Mouse (Mus musculus) granulocyte monocyte progenitor cell, adult 5-6 weeks (primary cell): ENCODE data around the gene Dag1. TPM values are rescaled to one million over a fixed set of nuclear protein-coding genes. Genes with fewer than 3 reads are reported as not detected.
"Not testable (repeated sequence)": the region's sequence is repeated elsewhere in the genome, so short reads cannot be mapped to it uniquely, and the experiment has no call there.

Experiments used
- ATAC-seq: replicated peaks from 2 replicates; pipeline ENCODE4 v1.8.0; 2016; ENCODE audit warnings: mild to moderate bottlenecking, moderate TSS enrichment, inconsistent platforms; ENCODE audit not compliant: poor library complexity, severe bottlenecking
- total RNA-seq, 2 experiments: library from RNA; stranded (forward) in 1 of 2; stranded (reverse) in 1 of 2; fragments of 200-712, 200-1000 nt in 1 of 2; fragments of >200 nt in 1 of 2; fragmentation: Nextera tagmentation in 1 of 2; gene quantifications; 2 replicates each; pipeline ENCODE4 v1.2.3; 2014 to 2017

Gene Dag1
- total RNA-seq, 2 experiments from 2014 or later: 4.6 to 12.5 TPM

DNA sequence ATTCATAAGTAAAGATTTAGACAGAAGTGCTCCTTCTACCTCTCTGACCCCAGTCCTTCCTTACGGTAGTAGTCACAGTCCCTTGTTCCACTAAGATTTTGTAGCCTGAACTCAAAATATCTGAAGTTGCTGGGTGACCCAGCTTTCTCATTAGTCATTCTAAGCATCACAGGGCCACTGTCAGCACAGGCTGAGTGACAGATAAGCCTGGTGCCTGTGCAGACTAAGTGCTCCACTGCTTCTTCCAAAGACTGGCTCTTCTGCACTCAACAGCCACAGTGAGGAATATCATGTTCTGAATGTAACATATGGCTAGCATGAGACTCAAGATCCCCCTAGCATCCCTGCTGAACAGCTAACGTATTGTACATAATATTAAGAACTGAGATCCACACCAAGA, 29.1 kb downstream of the Dag1 start:
- no peak for ATAC-seq

DNA sequence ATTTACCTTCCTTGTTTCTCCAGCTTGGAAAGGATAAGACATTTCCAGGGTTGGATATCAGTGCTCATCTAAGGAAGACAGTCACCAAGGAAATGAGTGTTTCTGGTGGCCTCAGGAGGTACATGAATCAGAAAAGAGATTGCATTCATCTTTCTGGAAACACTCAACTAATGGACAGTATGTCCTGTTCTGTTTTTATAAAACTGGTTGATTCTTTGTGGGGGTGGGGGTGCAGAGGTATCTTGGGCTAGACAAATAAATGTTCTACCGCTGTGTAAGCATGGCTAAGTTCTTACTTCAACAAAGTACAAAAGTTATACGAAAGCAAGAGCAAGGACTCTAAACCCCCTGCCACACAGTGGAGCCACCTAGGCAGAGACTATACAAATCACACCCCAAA, 30.9 kb downstream of the Dag1 start:
- ATAC-seq: no peak

DNA sequence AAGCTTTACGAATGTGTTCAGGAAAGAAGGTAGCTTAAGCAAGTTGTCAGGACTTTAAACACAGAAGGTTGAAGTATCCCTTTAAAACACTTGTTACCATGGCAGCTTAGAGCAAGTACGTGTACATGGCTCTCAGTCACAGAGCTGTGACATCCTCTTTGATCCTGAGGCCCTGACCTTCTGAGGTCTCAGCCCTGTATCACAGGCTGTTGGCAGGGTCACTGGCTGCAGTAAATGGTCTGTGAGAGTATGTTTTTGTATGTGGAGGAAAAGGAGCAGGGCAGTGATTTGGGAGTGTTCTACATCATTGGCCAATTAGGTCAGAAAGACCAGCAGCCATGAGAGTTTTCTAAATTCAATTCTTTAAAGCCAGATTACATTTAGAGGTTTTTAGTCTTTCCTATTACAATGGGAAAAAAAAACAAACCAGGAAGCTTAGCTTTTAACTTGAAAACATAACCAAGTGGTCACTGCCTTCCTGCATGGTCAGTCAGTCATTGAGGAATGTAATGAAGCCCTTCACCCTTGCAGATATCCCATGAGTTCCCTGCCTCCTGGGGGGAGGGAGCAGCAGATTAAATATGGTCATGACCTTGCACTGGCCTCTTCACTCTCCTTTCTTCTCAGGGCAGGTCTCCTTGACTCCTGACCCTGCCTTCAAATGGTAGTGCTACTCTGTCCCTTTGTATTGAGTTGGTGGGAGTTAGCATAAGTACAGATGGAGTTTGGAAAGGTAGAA, 35.7 kb downstream of the Dag1 start:
- no peak for ATAC-seq

DNA sequence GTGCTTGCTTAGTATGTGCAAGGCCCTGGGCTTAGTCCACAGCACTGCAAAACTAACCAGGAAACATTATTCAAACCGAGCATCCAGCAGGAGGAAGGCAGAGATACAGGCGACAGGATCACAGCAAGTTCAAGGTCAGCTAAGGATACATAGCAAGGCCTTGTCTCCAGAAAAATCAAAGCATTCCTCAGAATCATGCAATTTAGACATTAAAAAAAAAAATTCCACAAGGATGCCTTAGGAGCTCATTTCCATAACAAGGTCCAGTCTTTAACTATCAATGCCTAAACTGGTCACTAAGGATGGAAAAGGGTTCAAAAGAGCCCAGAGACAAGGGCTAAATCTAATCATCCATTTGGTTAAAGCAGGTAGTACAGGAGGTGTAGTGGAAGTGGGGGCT, 38.6 kb downstream of the Dag1 start:
- no peak for ATAC-seq

DNA sequence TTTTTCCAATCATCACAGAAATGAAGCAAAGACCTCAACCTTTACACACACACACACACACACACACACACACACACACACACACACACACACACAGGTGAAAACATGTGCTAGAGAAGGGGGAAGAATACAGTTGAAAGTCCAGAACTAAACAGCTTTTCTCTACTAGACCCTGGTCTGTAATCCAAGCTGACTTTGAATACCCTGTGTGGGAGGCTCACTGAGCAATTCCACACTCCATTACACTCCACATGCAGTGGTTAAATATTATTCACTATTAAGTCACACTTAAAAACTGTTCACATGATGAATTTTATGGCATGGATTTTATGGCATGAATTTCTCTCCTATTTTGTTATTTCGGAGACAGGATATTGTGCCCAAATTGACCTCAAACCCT, 40.1 kb downstream of the Dag1 start:
- ATAC-seq: no peak

DNA sequence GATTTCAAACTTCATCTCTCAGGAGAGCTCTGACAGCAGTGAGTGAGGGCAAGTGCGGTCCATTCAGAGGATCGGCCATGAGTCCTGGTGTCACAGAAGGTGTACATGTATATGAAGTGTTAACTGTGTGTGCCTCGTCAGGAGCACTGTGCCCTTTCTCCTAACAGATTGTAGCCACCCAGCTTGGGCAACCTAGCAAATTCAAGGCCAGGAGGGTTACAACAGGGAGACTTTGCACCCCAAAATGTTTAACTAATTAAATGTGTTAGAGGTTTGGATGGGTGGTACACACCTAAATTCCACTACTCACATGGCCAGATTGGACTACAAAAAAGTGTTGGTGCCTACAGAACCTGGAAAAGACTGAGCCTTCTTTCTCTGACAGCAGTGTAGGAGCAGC, 42.2 kb downstream of the Dag1 start:
- no peak for ATAC-seq

DNA sequence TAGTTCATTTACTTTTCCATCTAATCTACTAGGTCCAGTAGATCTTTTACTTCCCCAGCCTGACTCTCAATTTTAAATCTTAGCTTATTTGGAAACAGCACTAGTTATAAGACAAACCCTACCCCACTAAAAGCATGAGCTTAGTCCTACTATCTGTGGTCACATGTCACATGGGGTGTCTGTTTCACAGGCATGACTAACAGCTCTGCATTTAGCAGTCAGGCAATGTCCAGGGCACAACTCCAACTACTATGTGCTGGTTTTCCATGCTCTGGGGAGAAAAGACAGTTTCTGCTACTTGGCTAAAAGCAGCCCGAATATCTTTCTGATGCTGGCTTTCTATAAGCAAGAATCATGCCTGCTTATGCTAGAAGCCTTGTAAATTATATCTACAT, 43.4 kb downstream of the Dag1 start:
- ATAC-seq: no peak

DNA sequence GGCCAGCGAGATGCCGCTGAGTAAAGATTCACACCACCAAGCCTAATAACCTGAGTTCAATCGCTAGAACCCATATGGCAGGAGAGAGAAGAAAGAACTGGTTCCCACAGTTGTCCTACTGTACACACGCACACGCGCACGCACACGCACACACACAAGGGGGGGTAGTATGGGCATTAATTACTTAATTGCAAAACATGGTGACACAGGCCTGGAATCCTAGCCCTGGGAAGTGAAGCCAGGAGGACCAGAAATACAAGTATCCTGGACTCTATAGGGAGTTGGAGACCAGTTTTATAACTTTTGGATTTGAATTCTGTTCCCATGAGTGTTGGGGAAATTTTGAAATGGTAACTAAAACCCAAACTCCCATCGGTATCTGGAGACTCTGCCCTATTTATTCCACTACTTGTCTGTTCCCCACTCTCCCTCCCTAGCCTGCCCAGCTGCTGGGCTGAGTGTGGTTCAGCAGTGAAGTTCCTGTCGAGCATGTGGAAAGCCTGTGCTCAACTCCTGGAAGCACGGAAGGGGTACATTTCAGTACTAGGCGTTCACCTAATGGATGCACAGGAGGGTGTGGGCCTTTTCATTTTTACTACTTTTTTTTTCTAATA, 43.9 kb downstream of the Dag1 start:
- no peak for ATAC-seq

DNA sequence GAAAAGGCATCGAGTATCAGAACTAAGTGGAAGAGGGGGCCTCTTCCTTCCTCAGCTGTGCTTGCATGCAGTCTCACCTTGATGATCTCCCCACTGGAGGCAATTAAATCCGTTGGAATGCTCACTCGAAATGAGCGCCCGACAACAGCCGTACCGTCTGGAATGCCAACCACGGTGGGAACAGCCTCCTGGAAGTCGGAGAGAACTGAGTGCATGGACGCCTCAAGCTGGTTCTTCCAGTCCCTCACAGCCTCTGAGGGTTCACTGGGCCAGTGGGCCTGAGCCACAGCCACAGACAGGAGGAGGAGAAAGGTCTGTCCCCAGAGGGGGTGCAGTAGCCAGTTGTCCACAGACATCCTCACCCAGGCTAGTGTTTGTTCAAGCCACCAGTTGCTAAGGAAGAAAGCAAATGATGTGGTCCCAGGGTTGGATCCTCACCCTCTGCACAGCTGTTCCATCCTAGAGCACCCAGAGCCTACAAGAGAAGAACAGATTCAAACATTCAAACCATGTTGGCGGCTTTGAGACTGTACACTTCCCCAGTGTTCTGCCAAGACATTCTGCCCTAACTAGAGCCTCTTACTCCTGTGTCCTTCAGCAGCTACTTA, 45.7 kb downstream of the Dag1 start:
- no peak for ATAC-seq

DNA sequence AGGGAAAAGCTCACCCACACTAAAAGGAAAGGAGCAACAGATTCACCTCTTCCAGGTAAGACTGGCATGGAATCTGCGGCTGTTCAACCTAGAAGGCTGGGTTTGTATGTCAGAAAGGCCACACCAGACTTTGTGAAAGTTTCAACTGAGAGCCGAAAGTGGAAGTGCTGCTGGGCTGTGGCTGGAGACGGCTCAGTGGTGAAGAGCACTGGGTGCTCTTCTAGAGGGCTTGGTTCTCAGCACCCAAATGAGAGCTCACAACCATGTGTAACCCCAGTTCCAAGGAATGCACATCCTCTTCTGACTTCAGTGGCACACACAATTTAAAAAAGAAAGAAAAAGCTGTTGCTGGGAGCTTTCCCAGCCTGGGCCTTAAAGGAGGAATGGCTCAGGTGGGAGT, 46.4 kb downstream of the Dag1 start:
- ATAC-seq: no peak

DNA sequence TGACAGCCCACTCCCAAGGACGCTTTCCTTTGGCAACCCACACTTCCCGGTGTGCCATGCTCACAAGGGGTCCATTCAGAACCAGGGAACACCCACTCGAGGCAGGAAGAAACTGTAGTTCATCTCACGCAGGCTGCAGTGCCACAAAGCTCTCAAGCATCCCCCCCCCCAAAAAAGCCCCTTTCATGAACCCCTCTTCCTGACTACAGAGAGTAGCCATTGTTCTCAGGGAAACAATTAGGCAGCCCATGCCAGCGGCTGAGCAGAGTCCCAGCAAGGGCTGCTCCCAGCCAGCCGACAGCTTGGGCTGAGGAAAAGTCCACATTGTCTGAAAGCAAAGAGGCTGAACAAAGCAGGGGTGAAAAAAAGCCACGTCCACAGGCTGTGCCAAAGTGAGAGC, 50.7 kb downstream of the Dag1 start:
- no peak for ATAC-seq

DNA sequence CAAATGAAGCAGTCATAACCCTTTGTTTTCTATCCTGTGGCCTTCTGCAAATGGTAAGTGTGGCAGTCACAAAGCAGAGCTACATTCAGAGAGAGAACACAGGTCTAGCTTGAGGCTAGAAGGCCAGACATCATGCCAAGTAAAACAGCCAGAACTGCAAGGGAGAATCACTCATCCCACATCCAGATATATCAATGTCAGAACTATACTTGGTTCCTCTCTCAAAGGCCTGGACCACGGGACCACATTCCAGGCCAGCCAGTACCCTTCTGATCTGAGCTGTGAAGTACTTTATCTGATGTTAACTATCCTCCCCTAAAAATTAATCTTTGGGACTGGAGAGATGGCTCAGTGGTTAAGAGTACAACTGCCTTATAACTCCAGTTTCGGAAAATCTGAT, 51.3 kb downstream of the Dag1 start:
- ATAC-seq: no peak

DNA sequence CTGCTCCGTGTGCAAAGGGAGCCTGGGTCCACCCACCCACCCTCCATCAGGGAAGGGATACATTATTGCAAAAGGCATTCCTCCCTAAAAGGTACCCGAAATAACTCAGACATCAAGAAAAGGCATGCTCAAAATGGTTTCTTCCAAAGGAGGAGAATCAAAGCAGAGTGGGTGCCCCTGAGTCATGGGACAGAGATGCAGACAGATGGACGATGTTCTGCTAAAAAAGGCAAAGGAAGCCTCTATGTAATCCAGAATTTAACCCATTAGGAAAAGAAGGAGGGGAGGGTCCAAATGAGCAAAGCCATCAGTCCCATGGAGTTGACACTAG, 58.2 kb downstream of the Dag1 start:
- no peak for ATAC-seq

DNA sequence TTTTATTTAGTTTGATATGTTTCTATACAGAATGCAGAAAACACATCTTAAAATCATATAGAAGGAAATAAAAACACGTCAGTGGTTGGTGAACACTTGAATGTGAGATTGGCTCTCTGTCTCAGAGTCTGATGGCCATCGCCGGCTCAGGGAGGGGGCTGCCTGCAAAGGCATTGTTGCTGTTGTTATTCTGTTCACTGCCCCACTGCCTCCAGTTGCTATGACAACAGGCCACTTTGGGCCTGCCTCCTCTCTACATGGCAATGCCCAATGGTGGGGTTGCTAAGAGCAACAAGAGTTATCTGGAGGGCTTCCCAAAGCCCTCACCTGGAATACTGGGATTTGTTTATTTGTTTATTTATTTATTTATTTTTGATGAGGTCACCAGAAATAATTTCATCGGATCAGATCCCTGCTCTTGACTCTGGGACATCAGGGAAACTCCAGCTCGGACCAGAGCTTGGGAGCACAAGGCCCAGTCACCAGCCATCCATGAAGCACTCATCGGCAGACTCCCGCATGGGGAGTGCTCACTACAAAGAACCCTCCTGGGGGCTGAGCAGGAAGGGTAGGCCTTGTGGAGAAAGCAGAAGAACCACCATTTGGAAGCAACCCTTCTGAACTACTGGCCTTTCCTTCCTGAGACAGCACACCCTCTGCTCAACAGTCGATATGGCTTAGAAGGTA, 58.7 kb downstream of the Dag1 start:
- no peak for ATAC-seq

DNA sequence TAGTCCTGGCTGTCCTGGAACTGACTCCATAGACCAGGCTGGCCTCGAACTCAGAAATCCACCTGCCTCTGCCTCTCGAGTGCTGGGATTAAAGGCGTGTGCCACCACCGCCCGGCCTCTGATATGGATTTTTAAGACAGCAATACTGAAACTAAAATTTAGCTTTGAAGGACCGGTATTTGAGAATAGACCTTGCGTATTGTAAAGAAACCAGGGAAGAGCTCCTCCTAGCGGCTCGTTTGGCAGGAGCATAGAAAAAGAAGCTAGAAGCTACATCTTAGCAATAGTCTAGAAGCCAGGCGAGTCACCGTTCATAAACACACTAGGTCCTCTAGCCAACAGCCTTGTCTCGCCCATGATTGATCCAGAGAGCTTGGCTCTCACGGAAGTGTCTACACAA, 60.7 kb downstream of the Dag1 start:
- peak; percentile 41 for ATAC-seq

DNA sequence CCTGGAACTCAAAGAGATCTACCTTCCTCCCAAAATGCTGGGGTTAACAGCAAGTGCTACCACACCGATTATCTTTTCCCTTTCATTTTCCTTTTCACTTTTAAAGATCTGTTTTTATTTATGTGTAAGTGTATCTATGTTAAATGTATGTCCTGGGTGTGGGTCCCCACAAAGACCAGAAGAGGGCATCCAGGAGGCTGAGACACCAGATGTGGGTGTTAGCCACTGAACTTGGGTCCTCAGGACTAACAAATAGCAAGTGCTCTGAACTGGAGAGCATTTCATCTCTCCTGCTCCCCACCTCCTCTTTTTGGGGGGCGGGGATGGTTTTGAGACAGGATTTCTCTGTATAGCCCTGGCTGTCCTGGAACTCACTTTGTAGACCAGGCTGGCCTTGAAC, 61.6 kb downstream of the Dag1 start:
- ATAC-seq: no peak

DNA sequence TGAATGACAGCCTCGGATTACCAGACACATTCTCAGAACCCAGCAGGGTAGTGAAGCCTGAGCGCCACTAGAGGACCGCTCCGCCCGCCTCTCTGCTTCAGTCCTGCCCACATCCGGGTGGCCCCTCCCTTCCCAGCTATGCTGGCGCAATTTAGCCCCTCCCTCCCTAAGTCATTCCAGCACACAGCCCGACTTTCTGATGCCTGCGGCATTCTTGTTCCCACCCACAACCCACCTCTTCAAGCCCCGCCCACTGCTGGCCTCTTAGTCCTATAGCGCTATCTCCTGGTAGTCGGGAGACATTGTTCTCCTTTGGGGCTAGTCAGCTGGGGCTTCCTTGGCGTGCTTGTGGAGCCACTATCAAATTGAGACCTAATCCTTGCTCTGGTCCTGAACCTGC, 62.6 kb downstream of the Dag1 start:
- peak; percentile 96 for ATAC-seq

DNA sequence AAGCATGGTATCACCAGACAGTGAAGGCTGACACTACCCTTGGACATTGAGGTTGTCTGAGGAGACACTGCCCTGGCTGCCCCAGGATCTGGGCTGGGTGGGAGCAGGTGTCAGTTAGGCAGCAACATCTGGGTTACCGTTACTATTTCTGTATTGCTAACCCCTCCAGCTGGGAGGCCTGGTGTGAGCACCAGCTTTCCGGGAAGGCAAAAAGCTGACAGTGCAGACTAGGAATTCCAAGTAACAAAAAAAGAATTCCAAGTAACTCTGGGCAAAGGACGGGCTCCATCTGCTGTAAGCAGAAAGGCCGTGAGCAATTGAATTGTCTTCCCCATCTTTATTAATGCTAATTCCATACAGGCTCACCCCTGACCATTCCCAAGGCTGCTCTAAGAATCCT, 65.1 kb downstream of the Dag1 start:
- ATAC-seq: no peak

DNA sequence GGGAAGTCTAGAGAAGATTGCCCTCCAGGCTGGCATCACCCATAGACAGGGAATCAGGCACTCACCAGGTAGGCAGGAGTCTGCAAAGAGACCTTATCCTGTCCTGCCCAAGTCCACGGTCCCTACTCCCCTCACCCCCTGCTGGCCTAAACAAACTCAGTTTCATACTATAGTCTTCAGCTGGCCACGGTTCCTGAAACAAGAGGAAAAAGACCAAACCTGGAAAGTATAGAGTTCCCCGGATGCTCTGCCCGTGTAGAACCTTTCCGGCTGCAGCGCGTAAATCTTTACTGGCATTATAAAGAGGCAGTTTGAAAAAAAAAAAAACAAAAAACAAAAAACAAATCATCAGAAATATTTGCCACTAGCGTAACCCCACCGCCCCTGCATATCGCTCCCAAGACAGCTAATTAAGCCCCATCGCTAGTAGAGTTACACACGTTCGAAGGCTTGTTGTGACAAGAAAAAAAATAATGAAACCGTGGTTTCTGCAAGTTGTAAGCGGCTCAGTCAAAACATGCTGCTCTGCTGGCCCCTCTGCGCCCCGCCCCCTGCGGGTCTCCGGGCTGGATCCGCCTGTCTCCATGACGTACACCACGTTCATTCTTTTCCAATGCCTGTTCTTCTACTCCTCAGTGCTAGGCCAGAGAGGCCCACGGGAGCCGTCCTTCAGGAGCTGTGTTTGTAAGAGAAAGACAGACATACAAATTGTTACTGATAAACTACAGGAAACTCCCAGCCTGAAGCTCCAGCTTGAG, 66.7 kb downstream of the Dag1 start:
- ATAC-seq: no peak

DNA sequence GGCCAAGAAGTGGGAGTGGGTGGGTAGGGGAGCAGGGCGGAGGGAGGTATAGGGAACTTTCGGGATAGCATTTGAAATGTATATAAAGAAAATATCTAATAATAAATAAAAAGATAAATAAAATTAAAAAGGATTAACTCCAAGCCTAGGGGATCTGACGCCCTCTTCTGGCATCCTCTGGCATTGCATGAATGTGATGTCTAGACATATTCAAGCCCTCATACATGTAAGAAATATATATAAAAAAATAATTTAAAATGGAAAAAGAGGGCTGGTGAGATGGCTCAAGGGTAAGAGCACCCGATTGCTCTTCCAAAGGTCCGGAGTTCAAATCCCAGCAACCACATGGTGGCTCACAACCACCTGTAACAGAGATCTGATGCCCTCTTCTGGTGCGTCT, 67.5 kb downstream of the Dag1 start:
- not testable (repeated sequence) for ATAC-seq
